Mouse (Mus musculus): ENCODE results near the gene Thrsp.

GRCm38 (mm10) chr7:97426566-97426965 lies 9.0 kb upstream of the Thrsp start:
- no peak for TF ChIP-seq CTCF (IDR thresholded peaks at IDR 0.05; ENCODE audit: borderline replicate concordance, insufficient read depth, low read depth, low read length)
- no peak for TF ChIP-seq POLR2A (IDR thresholded peaks at IDR 0.05; ENCODE audit: borderline replicate concordance, insufficient read depth, low read length)
